Mouse (Mus musculus) frontal cortex, postnatal 14 days (tissue): Measurements from ENCODE around the gene Fam72a.
"Not testable (repeated sequence)": the region's sequence is repeated elsewhere in the genome, so short reads cannot be mapped to it uniquely, and the experiment has no call there.

Experiments used
- DNase-seq, 2 experiments: peaks; one replicate each; pipeline ENCODE4 v3.0.0; 2022; ENCODE audit warnings: low spot score in 2 of 2

Fam72a gene

GRCm38 (mm10) chr1:131526371-131527270, 1.1 kb upstream of the Fam72a start:
- DNase-seq, result peak; percentile 64 to 68

- peak; percentile 33 to 43 for DNase-seq
Measured at GRCm38 (mm10) chr1:131528081-131528507, 391 bp downstream of the Fam72a start.

- no peak for DNase-seq
Measured at GRCm38 (mm10) chr1:131528561-131529166, 961 bp downstream of the Fam72a start.

DNA sequence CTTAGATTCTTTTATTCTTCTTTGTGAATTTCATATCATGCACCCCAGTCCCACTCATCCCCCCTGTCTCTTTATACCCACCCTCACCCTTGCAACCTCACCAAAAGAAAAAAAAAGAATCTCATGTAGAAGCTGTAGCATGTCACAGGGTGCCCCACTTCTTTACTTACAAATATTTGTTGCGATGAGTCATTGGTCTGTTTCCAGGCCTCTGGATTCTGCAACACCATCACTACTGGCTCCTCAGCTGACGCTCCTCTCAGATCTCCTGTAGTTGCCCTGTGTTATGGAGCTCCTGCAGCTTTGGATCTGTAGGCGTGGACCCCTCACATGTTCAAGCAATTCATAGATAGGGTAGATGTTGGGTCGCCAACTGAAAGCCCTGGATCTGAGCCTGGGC, 12.1 kb downstream of the Fam72a start:
- no peak for DNase-seq

- no peak for DNase-seq
Measured at GRCm38 (mm10) chr1:131540795-131541194, 13.1 kb downstream of the Fam72a start.

GRCm38 (mm10) chr1:131541431-131541830, 13.7 kb downstream of the Fam72a start:
- DNase-seq, result no peak

- DNase-seq, result no peak
Measured at GRCm38 (mm10) chr1:131541903-131542302, 14.2 kb downstream of the Fam72a start.

- no peak for DNase-seq
Measured at GRCm38 (mm10) chr1:131543886-131544565, 16.3 kb downstream of the Fam72a start.

DNA sequence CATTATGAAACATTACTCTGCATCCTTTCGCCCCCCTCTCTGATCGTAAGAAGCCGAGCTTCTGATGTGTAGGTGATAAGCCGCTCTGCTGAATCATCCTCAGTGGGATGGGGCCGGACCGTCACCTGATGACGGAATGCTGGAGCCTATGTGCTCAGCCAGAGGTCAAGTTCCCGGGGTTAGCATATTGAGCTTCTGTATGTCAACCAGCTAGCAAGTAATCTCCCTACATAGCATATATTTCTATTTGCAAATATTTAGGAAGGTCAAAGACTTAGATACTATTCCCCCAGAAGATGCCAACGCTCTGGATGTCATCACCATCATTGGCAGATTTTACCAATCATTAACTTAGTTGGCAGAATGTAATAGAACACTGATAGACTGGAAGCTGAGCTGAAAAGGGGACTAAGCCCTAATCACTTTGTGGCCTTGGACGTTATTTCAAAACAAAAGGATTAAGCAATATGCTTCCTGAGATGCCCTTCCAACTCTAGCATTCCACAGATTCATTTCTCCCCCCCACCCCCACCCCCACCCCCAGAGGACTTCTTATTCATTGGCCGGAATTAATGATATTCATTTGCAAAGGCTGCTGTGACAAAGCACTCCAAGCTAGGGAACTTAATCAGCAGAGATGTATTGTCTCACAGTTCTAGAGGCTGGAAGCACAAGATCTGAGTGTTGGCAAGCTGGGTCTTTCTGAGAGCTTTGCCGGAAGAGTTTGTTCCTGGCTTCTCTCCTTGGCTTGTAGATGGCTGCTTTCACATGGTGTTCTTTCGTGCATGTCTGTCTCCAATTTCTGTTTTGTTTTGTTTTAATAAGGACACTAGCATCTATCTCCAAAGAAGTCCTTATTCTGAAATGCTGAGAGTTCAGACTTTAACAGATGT, 19.3 kb downstream of the Fam72a start:
- DNase-seq, result no peak

DNA sequence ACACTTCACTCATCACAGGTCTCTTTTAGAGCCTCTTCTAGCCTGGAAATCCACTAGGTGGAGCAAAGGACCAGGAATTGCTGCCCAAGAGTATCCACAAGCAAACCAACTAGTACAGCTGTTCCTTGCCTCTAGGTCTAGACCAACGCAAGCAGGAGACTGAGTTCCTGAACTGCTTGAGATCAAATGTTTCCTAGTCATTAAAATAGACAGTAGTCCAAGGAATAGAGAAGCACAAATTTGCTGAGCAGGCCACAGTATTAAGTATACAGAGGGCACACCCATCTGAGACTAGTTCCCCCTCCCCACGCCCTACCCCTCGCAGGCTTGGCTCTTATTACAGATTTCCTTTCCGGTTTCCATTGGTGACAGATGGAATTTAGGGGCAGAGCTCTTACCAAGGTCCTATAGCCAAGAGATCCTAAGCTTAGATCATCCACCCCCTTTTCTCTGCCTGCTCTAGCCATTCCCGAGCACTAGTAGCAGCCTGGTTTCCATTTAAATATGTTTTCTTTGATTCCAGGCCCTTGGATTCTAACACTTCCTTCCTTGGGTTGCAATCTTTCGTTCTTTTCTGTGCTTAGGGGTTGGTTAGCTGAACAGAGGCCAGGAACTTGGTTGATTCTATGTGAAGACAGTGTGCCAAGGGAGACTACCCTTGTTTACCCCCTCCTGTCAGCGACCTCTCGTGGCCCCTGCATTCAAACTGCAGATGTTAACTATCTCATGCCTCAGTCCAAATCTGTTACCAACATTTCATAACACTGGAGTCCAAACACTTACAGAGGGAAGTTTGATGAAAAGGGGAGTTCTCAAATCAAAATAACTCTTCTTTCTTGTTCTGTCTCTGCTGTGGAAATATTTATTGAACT, 21.0 kb downstream of the Fam72a start:
- DNase-seq, result peak in 1 of 2 experiments; percentile 24

- DNase-seq, result no peak
Measured at GRCm38 (mm10) chr1:131551956-131552355, 24.3 kb downstream of the Fam72a start.

DNA sequence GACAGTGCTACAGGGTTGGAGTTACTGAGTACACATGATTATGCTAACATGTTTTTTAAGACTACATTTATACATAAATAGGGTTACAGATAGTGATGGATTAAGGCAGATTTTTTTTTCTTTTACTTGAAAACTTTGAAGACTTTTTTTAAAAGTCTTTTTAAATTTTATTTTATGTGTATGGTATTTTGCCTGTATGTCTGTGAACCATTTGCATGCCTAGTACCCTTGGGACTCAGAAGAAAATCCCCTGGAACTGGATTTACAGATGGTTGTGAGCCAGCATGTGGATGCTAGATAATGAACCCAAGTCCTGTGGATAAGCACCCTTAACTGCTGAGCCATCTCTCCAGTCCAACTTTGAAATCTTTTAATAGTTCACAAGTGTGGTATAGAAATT, 25.7 kb downstream of the Fam72a start:
- DNase-seq, result no peak

GRCm38 (mm10) chr1:131555042-131555812, 27.5 kb downstream of the Fam72a start:
- peak; percentile 67 to 75 for DNase-seq

- no peak for DNase-seq
Measured at GRCm38 (mm10) chr1:131560500-131560899, 32.8 kb downstream of the Fam72a start.

- no peak for DNase-seq
Measured at GRCm38 (mm10) chr1:131562081-131562480, 34.4 kb downstream of the Fam72a start.

DNA sequence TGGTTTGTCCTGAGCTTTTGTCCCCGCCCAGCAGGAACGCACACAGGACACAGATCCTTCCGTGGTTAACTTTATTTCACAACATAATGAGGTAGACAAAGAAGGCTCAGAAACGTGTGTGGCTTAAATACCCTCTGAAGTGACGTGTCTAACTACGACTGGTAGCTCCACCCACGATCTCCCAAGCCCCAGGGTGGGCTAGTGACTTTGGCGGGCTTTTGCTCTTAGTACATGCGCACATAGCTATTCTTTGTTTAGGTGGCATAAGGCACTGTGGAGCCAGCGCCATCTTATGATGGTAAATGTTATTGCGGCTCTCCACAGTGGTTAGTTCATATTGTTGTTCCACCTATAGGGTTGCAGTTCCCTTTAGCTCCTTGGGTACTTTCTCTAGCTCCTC, 38.4 kb downstream of the Fam72a start:
- not testable (repeated sequence) for DNase-seq

- DNase-seq, result no peak
Measured at GRCm38 (mm10) chr1:131569721-131570120, 42.0 kb downstream of the Fam72a start.

DNA sequence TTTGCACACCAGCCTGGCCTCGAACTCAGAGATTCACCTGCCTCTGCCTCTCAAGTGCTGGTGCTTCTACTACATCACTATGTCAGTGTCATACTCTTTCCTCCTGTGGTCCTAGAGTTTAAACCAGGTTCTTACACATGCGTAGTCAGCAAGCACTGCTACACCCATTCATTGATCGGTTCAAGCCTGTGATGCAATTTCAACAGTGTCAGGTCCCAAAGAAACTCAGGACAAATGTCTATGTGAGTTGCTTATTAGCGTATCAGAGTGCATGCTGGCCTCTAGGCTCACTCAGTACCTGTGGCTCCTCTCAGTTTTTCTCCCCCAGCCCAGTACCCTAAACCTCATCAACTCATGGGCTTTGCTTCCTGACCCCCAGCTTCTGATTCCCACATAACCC, 42.7 kb downstream of the Fam72a start:
- no peak for DNase-seq

DNA sequence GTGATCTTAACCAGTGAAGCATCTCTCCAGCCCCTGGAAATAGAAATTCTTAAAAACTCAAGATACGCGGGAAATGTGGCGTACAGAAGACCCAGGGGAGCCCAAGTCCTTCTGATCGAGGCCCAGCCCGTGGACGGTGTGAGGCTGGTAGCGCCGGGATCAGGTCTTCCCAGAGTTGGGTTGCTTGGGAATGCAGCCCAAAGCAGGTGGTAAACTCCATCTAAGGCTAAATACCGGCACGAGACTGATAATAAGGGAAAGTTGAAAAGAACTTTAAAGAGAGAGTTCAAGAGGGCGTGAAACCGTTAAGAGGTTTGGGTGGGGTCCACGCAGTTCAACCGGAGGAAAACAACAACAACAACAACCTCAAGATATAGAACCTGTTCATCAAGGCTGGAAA, 46.0 kb downstream of the Fam72a start:
- no peak for DNase-seq
